Mouse (Mus musculus): ENCODE results near the gene Lmtk3. TPM values are rescaled to one million over a fixed set of nuclear protein-coding genes. Genes with fewer than 3 reads are reported as not detected.

The Lmtk3 gene
- total RNA-seq, 1 experiment from 2014 or later = 14.8 TPM

Other genes starting within 250 kb of the Lmtk3 start
- 0.95 and 1.0 TPM in 2 replicates for gene Hsd17b14, start 228.8 kb upstream of the Lmtk3 start, total RNA-seq (2021)
- 218 and 244 TPM in 2 replicates for gene Bcat2, start 213.6 kb upstream of the Lmtk3 start, total RNA-seq (2021)
- gene Fgf21, start 168.2 kb upstream of the Lmtk3 start, total RNA-seq (2021) = not detected in 2 replicates
- gene Fut1, start 166.4 kb upstream of the Lmtk3 start, total RNA-seq (2021) = not detected in 2 replicates
- 0.36 TPM in 1 of 2 replicates, not detected in the other for gene Izumo1, start 161.9 kb upstream of the Lmtk3 start, total RNA-seq (2021)
- 21.3 and 23.3 TPM in 2 replicates for gene Rasip1, start 156.2 kb upstream of the Lmtk3 start, total RNA-seq (2021)
- gene Mamstr, start 143.8 kb upstream of the Lmtk3 start, total RNA-seq (2021) = 3.5 and 4.3 TPM in 2 replicates
- not detected in 2 replicates for gene Fut2, start 117.3 kb upstream of the Lmtk3 start, total RNA-seq (2021)
- not detected in 2 replicates for gene Ntn5, start 99.7 kb upstream of the Lmtk3 start, total RNA-seq (2021)
- 0.39 TPM in 1 of 2 replicates, not detected in the other for gene Sec1, start 89.3 kb upstream of the Lmtk3 start, total RNA-seq (2021)
- gene Car11, start 83.9 kb upstream of the Lmtk3 start, total RNA-seq (2021) = 15.7 and 15.8 TPM in 2 replicates
- 282 and 444 TPM in 2 replicates for gene Dbp, start 78.7 kb upstream of the Lmtk3 start, total RNA-seq (2021)
- 964 and 1,249 TPM in 2 replicates for gene Rpl18, start 68.3 kb upstream of the Lmtk3 start, total RNA-seq (2021)
- 38.2 and 42.0 TPM in 2 replicates for gene Sphk2, start 65.7 kb upstream of the Lmtk3 start, total RNA-seq (2021)
- 0.30 and 0.76 TPM in 2 replicates for gene Fam83e, start 62.5 kb upstream of the Lmtk3 start, total RNA-seq (2021)
- gene Spaca4, start 57.9 kb upstream of the Lmtk3 start, total RNA-seq (2021) = not detected in 2 replicates
- 0.90 and 1.1 TPM in 2 replicates for gene Sult2b1, start 931 bp downstream of the Lmtk3 start, total RNA-seq (2021)
- gene Cyth2, start 30.8 kb downstream of the Lmtk3 start, total RNA-seq (2021) = 114 and 134 TPM in 2 replicates
- gene Kcnj14, start 41.0 kb downstream of the Lmtk3 start, total RNA-seq (2021) = 0.30 and 0.33 TPM in 2 replicates
- 22.3 and 26.6 TPM in 2 replicates for gene Grwd1, start 47.2 kb downstream of the Lmtk3 start, total RNA-seq (2021)
- 140 and 141 TPM in 2 replicates for gene Kdelr1, start 89.0 kb downstream of the Lmtk3 start, total RNA-seq (2021)
- gene Grin2d, start 94.6 kb downstream of the Lmtk3 start, total RNA-seq (2021) = 0.43 and 1.2 TPM in 2 replicates
- gene Syngr4, start 113.0 kb downstream of the Lmtk3 start, total RNA-seq (2021) = 0.70 TPM in 1 of 2 replicates, not detected in the other
- 53.0 and 61.3 TPM in 2 replicates for gene Tmem143, start 113.2 kb downstream of the Lmtk3 start, total RNA-seq (2021)
- gene Emp3, start 137.7 kb downstream of the Lmtk3 start, total RNA-seq (2021) = 231 and 241 TPM in 2 replicates
- gene Ccdc114, start 140.3 kb downstream of the Lmtk3 start, total RNA-seq (2021) = 26.4 and 27.9 TPM in 2 replicates
- gene Abcc6, start 246.6 kb downstream of the Lmtk3 start, total RNA-seq (2021) = 0.15 and 1.9 TPM in 2 replicates
- 60.0 and 64.7 TPM in 2 replicates for gene Nomo1, start 250.0 kb downstream of the Lmtk3 start, total RNA-seq (2021)

Data from adrenal gland, postnatal 25 days (tissue).